ENCODE assay signal across 11 mouse cellular contexts in the genomic region with DNA sequence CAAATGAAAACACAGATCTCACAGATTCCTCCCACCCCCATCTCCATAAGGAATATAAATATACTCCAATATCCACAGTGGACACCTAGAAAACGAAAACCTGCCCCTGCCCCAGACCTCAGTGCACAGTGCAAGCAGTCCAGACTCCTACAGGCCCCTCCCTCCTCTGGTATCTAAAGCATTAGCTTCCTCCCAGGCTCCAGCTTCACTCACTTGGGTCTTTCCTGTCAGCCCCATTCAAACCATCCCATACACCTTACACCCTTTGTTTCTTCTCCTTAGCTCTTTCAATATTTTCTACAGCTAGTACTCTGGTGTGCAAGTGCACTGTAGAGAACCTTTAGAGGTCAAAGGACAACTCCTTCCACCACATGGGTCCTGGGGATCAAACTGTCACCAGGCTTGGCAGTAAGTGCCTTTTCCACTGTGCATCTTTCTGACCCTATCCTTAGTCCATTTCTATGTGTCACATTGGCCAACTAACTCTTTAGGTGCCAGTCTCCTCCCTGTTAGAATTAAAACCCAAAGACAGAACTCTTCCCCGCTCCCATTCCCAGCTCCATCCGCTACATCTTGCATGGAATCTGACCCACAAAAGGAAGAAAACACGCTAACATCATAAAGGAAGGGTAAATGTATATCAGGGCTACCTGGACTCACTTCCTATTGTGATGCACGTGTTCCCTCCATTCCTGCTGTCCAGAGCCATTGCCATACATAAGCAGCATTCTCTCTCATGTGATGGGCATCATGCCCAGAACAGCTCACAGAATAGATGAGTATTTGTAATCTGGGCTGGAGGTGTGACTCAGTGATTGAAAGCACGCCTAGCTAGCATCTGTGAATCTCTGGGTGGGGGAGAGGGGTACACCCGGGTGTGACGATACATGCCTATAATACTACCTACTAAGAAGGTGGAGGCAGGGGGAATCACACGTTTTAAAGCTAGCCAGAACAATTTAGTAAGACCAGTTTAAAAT. TPM values are rescaled to one million over a fixed set of nuclear protein-coding genes. Genes with fewer than 3 reads are reported as not detected.
DNase-seq lines count a peak whose midpoint lies in the region; ATAC-seq and TF ChIP-seq lines count a peak whose summit lies in the region.
"Had no signal": no experiment of that assay in that cellular context is flagged by ENCODE, and none has a peak within 500 bp of the region (broad histone marks: within the 10 kb centered on the region; RNA-seq: fewer than 3 reads in every experiment).

No protein-coding gene starts in this region.

- no peak overlapping the region for H3K9ac ChIP-seq in forebrain, embryonic 12.5 days
- H3K9ac ChIP-seq in forebrain, embryonic 11.5 days (ENCODE audit: low read length) = no peak overlapping the region
- H3K9ac ChIP-seq in kidney, postnatal 0 days (ENCODE audit: low read depth, low read length) = no peak overlapping the region
- no peak overlapping the region for H3K9ac ChIP-seq in kidney, embryonic 15.5 days
- no peak overlapping the region for H3K9ac ChIP-seq in liver, embryonic 11.5 days (ENCODE audit: low read depth, low read length)
- H3K9ac ChIP-seq: embryonic facial prominence, embryonic 15.5 days had no signal

- no peak overlapping the region for H3K4me3 ChIP-seq in forebrain, embryonic 12.5 days (replicated peaks)
- H3K4me3 ChIP-seq in forebrain, embryonic 11.5 days (ENCODE audit: low read depth, low read length) = no peak overlapping the region
- no peak overlapping the region for H3K4me3 ChIP-seq in kidney, postnatal 0 days (replicated peaks; ENCODE audit: low read depth, low read length)
- no peak overlapping the region for H3K4me3 ChIP-seq in kidney, embryonic 15.5 days (replicated peaks)
- H3K4me3 ChIP-seq in liver, embryonic 11.5 days (ENCODE audit: low read depth, low read length) = no peak overlapping the region
- H3K4me3 ChIP-seq: embryonic facial prominence, embryonic 15.5 days had no signal

- no peak for DNase-seq in forebrain, embryonic 11.5 days (ENCODE audit: low spot score)
- DNase-seq in kidney, postnatal 0 days (ENCODE audit: low spot score) = no peak
- peak; percentile 54 for DNase-seq in ES-CJ7 (ENCODE audit: low read depth, low spot score)
- no peak for DNase-seq in liver, embryonic 11.5 days (ENCODE audit: low spot score)
- no peak for DNase-seq in spleen, adult 12 weeks (ENCODE audit: low spot score)
- no peak for DNase-seq in gastrocnemius, postnatal 14 days
- DNase-seq: B cell, adult 2 months; kidney, adult 18-20 months had no signal

- H3K4me1 ChIP-seq in forebrain, embryonic 12.5 days = peaks cover 43% of the 10 kb centered on the region
- H3K4me1 ChIP-seq in forebrain, embryonic 11.5 days (replicated peaks; ENCODE audit: control insufficient read depth, insufficient read depth, low read length) = peaks cover 8% of the 10 kb centered on the region
- H3K4me1 ChIP-seq in kidney, postnatal 0 days (replicated peaks; ENCODE audit: insufficient read depth, low read length) = peaks cover 19% of the 10 kb centered on the region; the same call in 1 of the 2 replicates
- H3K4me1 ChIP-seq in kidney, embryonic 15.5 days = peaks cover 49% of the 10 kb centered on the region
- peaks cover 42% of the 10 kb centered on the region for H3K4me1 ChIP-seq in liver, embryonic 11.5 days (replicated peaks; ENCODE audit: control insufficient read depth, insufficient read depth, low read length)

- H3K4me2 ChIP-seq in forebrain, embryonic 12.5 days = no peak overlapping the region
- no peak overlapping the region for H3K4me2 ChIP-seq in forebrain, embryonic 11.5 days (ENCODE audit: low read depth, low read length, severe bottlenecking)
- no peak overlapping the region for H3K4me2 ChIP-seq in kidney, postnatal 0 days (ENCODE audit: low read length)
- H3K4me2 ChIP-seq in kidney, embryonic 15.5 days = no peak overlapping the region
- H3K4me2 ChIP-seq in liver, embryonic 11.5 days = peak overlapping the region; percentile 14; the same call in 1 of the 2 replicates
- H3K4me2 ChIP-seq: embryonic facial prominence, embryonic 15.5 days had no signal

- H3K9me3 ChIP-seq in forebrain, embryonic 12.5 days = no peaks in the 10 kb centered on the region
- no peaks in the 10 kb centered on the region; the same call in 1 of the 2 replicates for H3K9me3 ChIP-seq in forebrain, embryonic 11.5 days (ENCODE audit: control insufficient read depth, low read length)
- no peaks in the 10 kb centered on the region for H3K9me3 ChIP-seq in kidney, postnatal 0 days (replicated peaks; ENCODE audit: low read length)
- H3K9me3 ChIP-seq in kidney, embryonic 15.5 days (replicated peaks) = no peaks in the 10 kb centered on the region
- no peaks in the 10 kb centered on the region; the same call in 1 of the 2 replicates for H3K9me3 ChIP-seq in liver, embryonic 11.5 days (ENCODE audit: control insufficient read depth, low read length)
- H3K9me3 ChIP-seq: embryonic facial prominence, embryonic 15.5 days had no signal

- H3K27ac ChIP-seq in forebrain, embryonic 12.5 days = 0 out of 2 replicates have a peak overlapping the region, but pooled peaks have one; percentile 25
- no peak overlapping the region for H3K27ac ChIP-seq in forebrain, embryonic 11.5 days (ENCODE audit: low read depth, low read length)
- H3K27ac ChIP-seq in kidney, postnatal 0 days = peak overlapping the region; percentile 50; the same call in 1 of the 2 replicates
- no peak overlapping the region; the same call in 1 of the 2 replicates for H3K27ac ChIP-seq in kidney, embryonic 15.5 days
- no peak overlapping the region for H3K27ac ChIP-seq in liver, embryonic 11.5 days (ENCODE audit: low read depth, low read length)
- H3K27ac ChIP-seq: embryonic facial prominence, embryonic 15.5 days had no signal

- no peaks in the 10 kb centered on the region for H3K27me3 ChIP-seq in forebrain, embryonic 12.5 days
- no peaks in the 10 kb centered on the region for H3K27me3 ChIP-seq in forebrain, embryonic 11.5 days (ENCODE audit: control insufficient read depth, insufficient read depth, low read length)
- no peaks in the 10 kb centered on the region for H3K27me3 ChIP-seq in kidney, postnatal 0 days (ENCODE audit: insufficient read depth, low read length)
- H3K27me3 ChIP-seq in kidney, embryonic 15.5 days = no peaks in the 10 kb centered on the region
- no peaks in the 10 kb centered on the region for H3K27me3 ChIP-seq in liver, embryonic 11.5 days (replicated peaks; ENCODE audit: control insufficient read depth, insufficient read depth, low read length)
- H3K27me3 ChIP-seq: embryonic facial prominence, embryonic 15.5 days had no signal

- H3K36me3 ChIP-seq in forebrain, embryonic 12.5 days (replicated peaks) = peaks cover 29% of the 10 kb centered on the region
- no peaks in the 10 kb centered on the region; the same call in 1 of the 2 replicates for H3K36me3 ChIP-seq in forebrain, embryonic 11.5 days (ENCODE audit: control insufficient read depth, insufficient read depth, low read length)
- peaks cover 7% of the 10 kb centered on the region; the same call in 1 of the 2 replicates for H3K36me3 ChIP-seq in kidney, postnatal 0 days (ENCODE audit: insufficient read depth, low read length)
- H3K36me3 ChIP-seq in kidney, embryonic 15.5 days = peaks cover 47% of the 10 kb centered on the region
- H3K36me3 ChIP-seq in liver, embryonic 11.5 days (ENCODE audit: control insufficient read depth, insufficient read depth, low read length) = peaks cover 3% of the 10 kb centered on the region; the same call in 1 of the 2 replicates

- WGBS in forebrain, embryonic 12.5 days = 79% methylated on average over 9 of the region's 9 CpGs
- WGBS in forebrain, embryonic 11.5 days = 82% methylated on average over 9 of the region's 9 CpGs
- 75% methylated on average over 9 of the region's 9 CpGs for WGBS in kidney, postnatal 0 days
- 77% methylated on average over 9 of the region's 9 CpGs for WGBS in kidney, embryonic 15.5 days
- WGBS in liver, embryonic 11.5 days = 75% methylated on average over 9 of the region's 9 CpGs

- no peak for TF ChIP-seq CTCF in kidney, postnatal 0 days (IDR thresholded peaks at IDR 0.05; ENCODE audit: low read depth)

- ATAC-seq in forebrain, embryonic 12.5 days (ENCODE audit: low FRiP score) = no peak
- no peak for ATAC-seq in forebrain, embryonic 11.5 days (replicated peaks; ENCODE audit: low FRiP score)
- no peak for ATAC-seq in kidney, postnatal 0 days (replicated peaks; ENCODE audit: low FRiP score, low read depth)
- ATAC-seq in kidney, embryonic 15.5 days (replicated peaks; ENCODE audit: low FRiP score) = no peak
- no peak for ATAC-seq in liver, embryonic 11.5 days (replicated peaks; ENCODE audit: low FRiP score)

- intact Hi-C loops in gastrocnemius, postnatal 14 days (cut with DNase I; ENCODE audit: low total_unique reads) = no loop called here

RNA-seq across cellular contexts. Expression of a gene that starts 3.8 kb away (rescaled TPM):
- 359 and 369 TPM in 2 replicates for polyA plus RNA-seq in forebrain, embryonic 12.5 days (2016; fragmentation: Nextera tagmentation; extraction: Ambion mirVana)
- polyA plus RNA-seq in forebrain, embryonic 11.5 days (2014; fragmentation: Nextera tagmentation; extraction: Ambion mirVana) = 403 and 425 TPM in 2 replicates
- 630 and 689 TPM in 2 replicates for polyA plus RNA-seq in kidney, postnatal 0 days (2015; fragmentation: Nextera tagmentation; extraction: Ambion mirVana)
- 633 and 674 TPM in 2 replicates for polyA plus RNA-seq in kidney, embryonic 15.5 days (2015; fragmentation: Nextera tagmentation; extraction: Ambion mirVana)
- 259 and 268 TPM in 2 replicates for polyA plus RNA-seq in liver, embryonic 11.5 days (2014; fragmentation: Nextera tagmentation; extraction: Ambion mirVana)
- total RNA-seq in gastrocnemius, postnatal 14 days (2021) = 100 to 1,000 TPM; 179 to 214 TPM

Comparison
In these comparisons a context has a peak if more than half of its experiments do, and no peak if none do; other contexts are left out.
1. H3K27ac ChIP-seq: peak in forebrain, embryonic 12.5 days (single experiment) and kidney, postnatal 0 days (single experiment); none in forebrain, embryonic 11.5 days (single experiment), kidney, embryonic 15.5 days (single experiment) and liver, embryonic 11.5 days (single experiment).